Comparison of ENCODE assay signal across 23 mouse cellular contexts in the genomic region with DNA sequence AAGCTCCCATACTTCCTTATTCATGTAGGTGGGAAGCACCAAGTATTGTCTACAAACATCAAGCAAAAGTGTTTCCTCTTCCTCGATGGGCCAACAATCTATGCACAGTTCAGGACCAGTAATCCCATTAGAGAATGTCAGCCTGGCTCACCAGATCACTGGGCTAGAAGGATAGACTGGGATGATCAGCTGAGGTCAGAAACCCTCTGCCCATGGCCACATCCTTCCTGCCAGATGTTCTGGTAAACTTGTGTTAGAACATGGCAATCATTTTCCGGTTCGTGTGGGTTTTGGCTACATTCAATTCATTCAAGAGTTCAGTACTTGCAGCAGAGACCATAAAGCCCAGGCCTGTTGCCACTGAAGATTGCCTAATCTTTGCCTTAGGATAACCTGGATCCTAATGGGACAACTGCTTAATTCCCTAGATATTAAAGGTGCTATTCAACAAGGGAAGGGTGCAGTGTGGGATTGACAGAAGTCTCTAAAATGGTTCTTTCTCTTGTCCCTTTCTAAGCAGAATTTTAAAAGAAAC. TPM values are rescaled to one million over a fixed set of nuclear protein-coding genes. Genes with fewer than 3 reads are reported as not detected.
DNase-seq lines count a peak whose midpoint lies in the region; ATAC-seq and TF ChIP-seq lines count a peak whose summit lies in the region.
"Had no signal": no experiment of that assay in that cellular context is flagged by ENCODE, and none has a peak within 500 bp of the region (broad histone marks: within the 10 kb centered on the region; RNA-seq: fewer than 3 reads in every experiment).

No protein-coding gene starts in this region.

- peak; percentile 68 for DNase-seq in midbrain, embryonic 11.5 days (ENCODE audit: low spot score, missing footprints)
- DNase-seq in CH12.LX (ENCODE audit: extremely low read depth): no peak
- DNase-seq in gonadal fat pad, adult 2 months (ENCODE audit: low read depth): peak; percentile 81
- no peak for DNase-seq in kidney, postnatal 25 days
- DNase-seq: adrenal gland, postnatal 14 days; cerebellum, adult 11-12 months; cerebellum, adult 9-10 months; cerebellum, postnatal 25 days; forebrain, postnatal 0 days; gastrocnemius, adult 2 months; gastrocnemius, postnatal 25 days; heart, adult 2 months had no signal

- no peak for TF ChIP-seq RAD21 in CH12.LX (IDR thresholded peaks at IDR 0.05; ENCODE audit: low read depth, low read length)

- H3K4me2 ChIP-seq in midbrain, embryonic 11.5 days: no peak overlapping the region
- no peak overlapping the region for H3K4me2 ChIP-seq in midbrain, embryonic 16.5 days (ENCODE audit: low read length)
- no peak overlapping the region for H3K4me2 ChIP-seq in CH12.LX (ENCODE audit: insufficient read depth, low read depth, poor library complexity, severe bottlenecking)
- no peak overlapping the region for H3K4me2 ChIP-seq in kidney, embryonic 16.5 days (replicated peaks; ENCODE audit: low read depth, low read length)
- H3K4me2 ChIP-seq: embryonic facial prominence, embryonic 13.5 days; forebrain, embryonic 13.5 days; heart, embryonic 12.5 days; hindbrain, embryonic 12.5 days had no signal

- TF ChIP-seq EP300 in CH12.LX (IDR thresholded peaks at IDR 0.05; ENCODE audit: low read length): peak; percentile 28; the same call in 1 of the 2 replicates

- in situ Hi-C loops in CH12.LX (cut with MboI; ENCODE audit: low pct_ligation_motif_present, low pct_unique_long_range_greater_than_20kb, low sequenced_read_pairs): no loop called here

- TF ChIP-seq CTCF in CH12.LX (conservative IDR thresholded peaks at IDR 0.05 in 1 of 2, IDR thresholded peaks at IDR 0.05 in 1 of 2; ENCODE audit: low read depth in 2 of 2, low read length in 2 of 2): no peak

- dilution Hi-C loops in CH12.LX (cut with MboI; ENCODE audit: extremely low pct_ligation_motif_present, extremely low pct_unique_long_range_greater_than_20kb, low sequenced_read_pairs): no loop called here

- TF ChIP-seq POLR2A in CH12.LX (IDR thresholded peaks at IDR 0.05; ENCODE audit: low read depth, low read length): no peak

- no peak overlapping the region for H3K4me3 ChIP-seq in midbrain, embryonic 11.5 days (ENCODE audit: low read depth, low read length)
- no peak overlapping the region for H3K4me3 ChIP-seq in midbrain, embryonic 16.5 days (ENCODE audit: low read depth, low read length)
- no peak overlapping the region for H3K4me3 ChIP-seq in CH12.LX (replicated peaks in 1 of 3; ENCODE audit: low read depth in 2 of 3, low read length in 2 of 3, poor library complexity in 1 of 3)
- H3K4me3 ChIP-seq in kidney, embryonic 16.5 days (ENCODE audit: low read length): no peak overlapping the region
- H3K4me3 ChIP-seq: embryonic facial prominence, embryonic 13.5 days; forebrain, embryonic 13.5 days; gastrocnemius, adult 2 months; heart, adult 2 months; heart, embryonic 12.5 days; hindbrain, embryonic 12.5 days had no signal

- no peaks in the 10 kb centered on the region for H3K36me3 ChIP-seq in midbrain, embryonic 11.5 days (ENCODE audit: control insufficient read depth, insufficient read depth, low read length)
- H3K36me3 ChIP-seq in midbrain, embryonic 16.5 days (ENCODE audit: control insufficient read depth, insufficient read depth, low read length): no peaks in the 10 kb centered on the region
- H3K36me3 ChIP-seq in CH12.LX (replicated peaks in 1 of 2; ENCODE audit: control insufficient read depth in 1 of 2, insufficient read depth in 1 of 2, low read length in 1 of 2): no peaks in the 10 kb centered on the region
- H3K36me3 ChIP-seq in kidney, embryonic 16.5 days (ENCODE audit: insufficient read depth, low read length): no peaks in the 10 kb centered on the region
- H3K36me3 ChIP-seq: embryonic facial prominence, embryonic 13.5 days; G1E; heart, embryonic 12.5 days; hindbrain, embryonic 12.5 days had no signal

- H3K9ac ChIP-seq in midbrain, embryonic 11.5 days (ENCODE audit: low read length): no peak overlapping the region
- no peak overlapping the region for H3K9ac ChIP-seq in midbrain, embryonic 16.5 days (ENCODE audit: low read depth, low read length)
- H3K9ac ChIP-seq in CH12.LX (ENCODE audit: insufficient read depth, low read depth): no peak overlapping the region
- no peak overlapping the region for H3K9ac ChIP-seq in kidney, embryonic 16.5 days (replicated peaks; ENCODE audit: low read length)
- H3K9ac ChIP-seq: embryonic facial prominence, embryonic 13.5 days; forebrain, embryonic 13.5 days; forebrain, postnatal 0 days; heart, embryonic 12.5 days; hindbrain, embryonic 12.5 days had no signal

- H3K79me2 ChIP-seq in CH12.LX (replicated peaks; ENCODE audit: control insufficient read depth, extremely low read depth, insufficient read depth, poor library complexity, severe bottlenecking): no peaks in the 10 kb centered on the region

- no peaks in the 10 kb centered on the region for H3K27me3 ChIP-seq in midbrain, embryonic 11.5 days (ENCODE audit: control insufficient read depth, insufficient read depth, low read length)
- H3K27me3 ChIP-seq in midbrain, embryonic 16.5 days (ENCODE audit: control insufficient read depth, insufficient read depth, low read depth, low read length): no peaks in the 10 kb centered on the region
- H3K27me3 ChIP-seq in CH12.LX (replicated peaks): no peaks in the 10 kb centered on the region
- no peaks in the 10 kb centered on the region for H3K27me3 ChIP-seq in kidney, embryonic 16.5 days (ENCODE audit: insufficient read depth, low read length)
- H3K27me3 ChIP-seq: embryonic facial prominence, embryonic 13.5 days; forebrain, embryonic 13.5 days; heart, embryonic 12.5 days; hindbrain, embryonic 12.5 days had no signal

- H3K27ac ChIP-seq in midbrain, embryonic 11.5 days (ENCODE audit: low read depth, low read length): no peak overlapping the region
- H3K27ac ChIP-seq in midbrain, embryonic 16.5 days (ENCODE audit: low read length): no peak overlapping the region
- H3K27ac ChIP-seq in CH12.LX (ENCODE audit: insufficient read depth, low read depth): no peak overlapping the region
- H3K27ac ChIP-seq in kidney, embryonic 16.5 days (ENCODE audit: low read length): no peak overlapping the region
- H3K27ac ChIP-seq: embryonic facial prominence, embryonic 13.5 days; forebrain, embryonic 13.5 days; gastrocnemius, adult 2 months; heart, adult 2 months; hindbrain, embryonic 12.5 days had no signal

- peaks cover 12% of the 10 kb centered on the region for H3K4me1 ChIP-seq in midbrain, embryonic 11.5 days (ENCODE audit: control insufficient read depth, insufficient read depth, low read length)
- H3K4me1 ChIP-seq in midbrain, embryonic 16.5 days (ENCODE audit: control insufficient read depth, insufficient read depth, low read length): peaks cover 3% of the 10 kb centered on the region
- peaks cover 6 to 9% of the 10 kb centered on the region in 2 experiments; a peak in 3 of 4 replicates for H3K4me1 ChIP-seq in CH12.LX (ENCODE audit: control insufficient read depth in 1 of 2, insufficient read depth in 2 of 2)
- H3K4me1 ChIP-seq in kidney, embryonic 16.5 days (ENCODE audit: insufficient read depth, low read length): peaks cover 19% of the 10 kb centered on the region

- no peaks in the 10 kb centered on the region for H3K9me3 ChIP-seq in midbrain, embryonic 11.5 days (ENCODE audit: control insufficient read depth, low read length)
- H3K9me3 ChIP-seq in midbrain, embryonic 16.5 days (replicated peaks; ENCODE audit: control insufficient read depth, low read length, poor library complexity, severe bottlenecking): no peaks in the 10 kb centered on the region
- H3K9me3 ChIP-seq in CH12.LX (replicated peaks; ENCODE audit: low read length): no peaks in the 10 kb centered on the region
- no peaks in the 10 kb centered on the region for H3K9me3 ChIP-seq in kidney, embryonic 16.5 days (ENCODE audit: low read length)
- H3K9me3 ChIP-seq: embryonic facial prominence, embryonic 13.5 days; forebrain, embryonic 13.5 days; G1E; heart, embryonic 12.5 days; hindbrain, embryonic 12.5 days had no signal

- 75% methylated on average over 3 of the region's 3 CpGs for WGBS in midbrain, embryonic 11.5 days
- 79% methylated on average over 3 of the region's 3 CpGs for WGBS in midbrain, embryonic 16.5 days
- 80% methylated on average over 3 of the region's 3 CpGs for WGBS in kidney, embryonic 16.5 days

- ATAC-seq in midbrain, embryonic 11.5 days (ENCODE audit: low FRiP score): no peak
- ATAC-seq in midbrain, embryonic 16.5 days: no peak
- ATAC-seq in megakaryocyte progenitor cell, adult 5-6 weeks (replicated peaks; ENCODE audit: poor library complexity): peak; percentile 91
- no peak for ATAC-seq in kidney, embryonic 16.5 days (ENCODE audit: low FRiP score, low TSS enrichment)
- ATAC-seq in CD4-positive, CD25-positive, alpha-beta regulatory T cell, adult 4 months: no peak
- ATAC-seq: activated CD4-positive, CD25-positive, alpha-beta regulatory T cell, adult 4 months; forebrain, embryonic 13.5 days; forebrain, postnatal 0 days; hindbrain, embryonic 16.5 days had no signal

TF ChIP-seq in CH12.LX, 34 proteins besides CTCF, POLR2A, EP300 and RAD21 (continues in another document):
- TF ChIP-seq NELFE (IDR thresholded peaks at IDR 0.05; ENCODE audit: low read depth, low read length) (no peak), MAFK (IDR thresholded peaks at IDR 0.05; ENCODE audit: insufficient replicate concordance, low read length) (no peak), USF1 (IDR thresholded peaks at IDR 0.05; ENCODE audit: low read depth, low read length) (no peak), MAX (IDR thresholded peaks at IDR 0.05; ENCODE audit: low read length) (no peak), KAT2A (IDR thresholded peaks at IDR 0.05; ENCODE audit: insufficient replicate concordance, low read length) (no peak), CHD1 (IDR thresholded peaks at IDR 0.05; ENCODE audit: low read depth, low read length) (no peak), POLR2AphosphoS2 (IDR thresholded peaks at IDR 0.05; ENCODE audit: low read depth, low read length) (no peak), ETS1 (conservative IDR thresholded peaks at IDR 0.05; ENCODE audit: low read depth, low read length) (no peak), ZC3H11A (IDR thresholded peaks at IDR 0.05; ENCODE audit: low read depth, low read length) (no peak), RCOR1 (conservative IDR thresholded peaks at IDR 0.05; ENCODE audit: low read depth, low read length) (no peak)

RNA-seq across cellular contexts. Expression of gene Lamc2, which starts 11.1 kb away (rescaled TPM):
- polyA plus RNA-seq in midbrain, embryonic 11.5 days (2014; fragmentation: Nextera tagmentation; extraction: Ambion mirVana): 0.25 and 0.51 TPM in 2 replicates
- polyA plus RNA-seq in midbrain, embryonic 16.5 days (2015; fragmentation: Nextera tagmentation; extraction: Ambion mirVana): 2.4 and 2.9 TPM in 2 replicates
- total RNA-seq in CH12.LX (2012; rRNA removed): 0.08 and 0.25 TPM in 2 replicates
- 0.09 and 0.61 TPM in 2 replicates for total RNA-seq in CH12.LX (2014; rRNA removed)
- polyA plus RNA-seq in CH12.LX (2012; ENCODE audit: insufficient read length, low read depth): 1.0 and 2.0 TPM in 2 replicates
- polyA plus RNA-seq in gonadal fat pad, adult 2 months (2012; rRNA removed): 9.1 and 11.5 TPM in 2 replicates
- total RNA-seq in megakaryocyte progenitor cell, adult 5-6 weeks (2015): 0.02 TPM in 1 of 2 replicates, not detected in the other
- total RNA-seq in megakaryocyte progenitor cell, adult 5-6 weeks (2017): not detected in 2 replicates
- polyA plus RNA-seq in kidney, embryonic 16.5 days (2015; fragmentation: Nextera tagmentation; extraction: Ambion mirVana): 55.5 and 57.4 TPM in 2 replicates
- under 1 TPM; 0.35 to 0.50 TPM for polyA plus RNA-seq in CD4-positive, CD25-positive, alpha-beta regulatory T cell, adult 4 months (2017; shearing (Covaris generic))
- polyA plus RNA-seq: G1E had no signal

Comparison
In these comparisons a context has a peak if more than half of its experiments do, and no peak if none do; other contexts are left out.
1. DNase-seq: peak in midbrain, embryonic 11.5 days (single experiment) and gonadal fat pad, adult 2 months (single experiment); none in CH12.LX (single experiment) and kidney, postnatal 25 days (0 of 2).